24 mouse cellular contexts compared by ENCODE assay signal in genomic region chr19:24102562-24103126, GRCm38 (mm10).
DNase-seq lines count a peak whose midpoint lies in the region; ATAC-seq and TF ChIP-seq lines count a peak whose summit lies in the region.
"Had no signal": no experiment of that assay in that cellular context is flagged by ENCODE, and none has a peak within 500 bp of the region (broad histone marks: within the 10 kb centered on the region; RNA-seq: fewer than 3 reads in every experiment).

No protein-coding gene starts in this region.

- intact Hi-C loops in left cerebral cortex, postnatal 14 days (cut with DNase I) = no loop called here
- intact Hi-C loops in left cerebral cortex, postnatal 4 days (cut with DNase I) = no loop called here
- intact Hi-C loops in gastrocnemius, postnatal 14 days (cut with DNase I; ENCODE audit: low total_unique reads) = no loop called here

- no peak for TF ChIP-seq CTCF in layer of hippocampus, adult 2 months (conservative IDR thresholded peaks at IDR 0.05)

- no peak overlapping the region for H3K4me3 ChIP-seq in forebrain, embryonic 14.5 days (ENCODE audit: low read depth, low read length)
- no peak overlapping the region for H3K4me3 ChIP-seq in forebrain, embryonic 12.5 days (replicated peaks)
- no peak overlapping the region for H3K4me3 ChIP-seq in layer of hippocampus, adult 2 months
- H3K4me3 ChIP-seq: erythroblast, embryonic 14.5 days; gastrocnemius, adult 2 months; hindbrain, embryonic 12.5 days; intestine, embryonic 15.5 days; limb, embryonic 12.5 days; lung, embryonic 15.5 days; midbrain, embryonic 10.5 days; midbrain, embryonic 15.5 days had no signal

- H3K4me2 ChIP-seq in forebrain, embryonic 14.5 days (ENCODE audit: low read length) = no peak overlapping the region
- H3K4me2 ChIP-seq in forebrain, embryonic 12.5 days = no peak overlapping the region
- H3K4me2 ChIP-seq: hindbrain, embryonic 12.5 days; intestine, embryonic 15.5 days; limb, embryonic 12.5 days; lung, embryonic 15.5 days; midbrain, embryonic 15.5 days had no signal

- H3K9me3 ChIP-seq in forebrain, embryonic 14.5 days (replicated peaks; ENCODE audit: control insufficient read depth, low read length) = no peaks in the 10 kb centered on the region
- no peaks in the 10 kb centered on the region for H3K9me3 ChIP-seq in forebrain, embryonic 12.5 days
- H3K9me3 ChIP-seq: hindbrain, embryonic 12.5 days; intestine, embryonic 15.5 days; limb, embryonic 12.5 days; lung, embryonic 15.5 days; midbrain, embryonic 10.5 days; midbrain, embryonic 15.5 days had no signal

- WGBS in forebrain, embryonic 14.5 days = 91% methylated on average over 10 of the region's 10 CpGs
- 94% methylated on average over 10 of the region's 10 CpGs for WGBS in forebrain, embryonic 12.5 days

- H3K36me3 ChIP-seq in forebrain, embryonic 14.5 days (ENCODE audit: control insufficient read depth, insufficient read depth, low read length) = peaks cover 18% of the 10 kb centered on the region
- H3K36me3 ChIP-seq in forebrain, embryonic 12.5 days (replicated peaks) = peaks cover 20% of the 10 kb centered on the region
- H3K36me3 ChIP-seq: midbrain, embryonic 15.5 days had no signal

- H3K27me3 ChIP-seq in forebrain, embryonic 14.5 days (replicated peaks; ENCODE audit: control insufficient read depth, insufficient read depth, low read length) = no peaks in the 10 kb centered on the region
- no peaks in the 10 kb centered on the region for H3K27me3 ChIP-seq in forebrain, embryonic 12.5 days
- H3K27me3 ChIP-seq: hindbrain, embryonic 12.5 days; intestine, embryonic 15.5 days; limb, embryonic 12.5 days; lung, embryonic 15.5 days; midbrain, embryonic 15.5 days; Patski had no signal

- no peak overlapping the region for H3K9ac ChIP-seq in forebrain, embryonic 14.5 days (ENCODE audit: low read length)
- no peak overlapping the region for H3K9ac ChIP-seq in forebrain, embryonic 12.5 days
- H3K9ac ChIP-seq: hindbrain, embryonic 12.5 days; intestine, embryonic 15.5 days; limb, embryonic 12.5 days; lung, embryonic 15.5 days; midbrain, embryonic 15.5 days had no signal

- peak; percentile 18 for DNase-seq in forebrain, embryonic 14.5 days (ENCODE audit: low spot score)
- peak; percentile 15 to 19 for DNase-seq in left cerebral cortex, postnatal 14 days (ENCODE audit: low spot score in 2 of 2)
- DNase-seq in left cerebral cortex, postnatal 4 days = no peak
- DNase-seq in layer of hippocampus, adult 2 months (ENCODE audit: low spot score in 2 of 2) = peak; percentile 18 to 43
- DNase-seq in layer of hippocampus, postnatal 36 days = peak; percentile 18 to 23
- DNase-seq in thymus, postnatal 14 days = no peak
- DNase-seq in gastrocnemius, postnatal 14 days = no peak
- DNase-seq: adrenal gland, postnatal 10 days; cerebellum, adult 18-20 months; cerebellum, postnatal 10 days; gastrocnemius, adult 2 months; kidney, postnatal 36 days; right cerebral cortex, adult 18-20 months; thymus, postnatal 25 days had no signal

- no peak overlapping the region for H3K27ac ChIP-seq in forebrain, embryonic 14.5 days (ENCODE audit: low read depth, low read length)
- no peak overlapping the region for H3K27ac ChIP-seq in forebrain, embryonic 12.5 days
- H3K27ac ChIP-seq in layer of hippocampus, adult 2 months = no peak overlapping the region
- H3K27ac ChIP-seq: gastrocnemius, adult 2 months; hindbrain, embryonic 12.5 days; hindbrain, postnatal 0 days; intestine, embryonic 15.5 days; limb, embryonic 12.5 days; lung, embryonic 15.5 days; midbrain, embryonic 10.5 days; midbrain, embryonic 15.5 days had no signal

- ATAC-seq in forebrain, embryonic 14.5 days = peak; percentile 46; the same call in 1 of the 2 replicates
- ATAC-seq in forebrain, embryonic 12.5 days (ENCODE audit: low FRiP score) = no peak
- ATAC-seq: hindbrain, postnatal 0 days; intestine, embryonic 15.5 days; midbrain, embryonic 15.5 days; Patski had no signal

- H3K4me1 ChIP-seq in forebrain, embryonic 14.5 days (ENCODE audit: control insufficient read depth, insufficient read depth, low read length) = no peaks in the 10 kb centered on the region
- no peaks in the 10 kb centered on the region for H3K4me1 ChIP-seq in forebrain, embryonic 12.5 days
- H3K4me1 ChIP-seq: hindbrain, embryonic 12.5 days; intestine, embryonic 15.5 days; limb, embryonic 12.5 days; lung, embryonic 15.5 days; midbrain, embryonic 10.5 days; midbrain, embryonic 15.5 days had no signal

Comparison
In these comparisons a context has a peak if more than half of its experiments do, and no peak if none do; other contexts are left out.
1. DNase-seq: peak in forebrain, embryonic 14.5 days (single experiment), left cerebral cortex, postnatal 14 days (2 of 2), layer of hippocampus, adult 2 months (2 of 2) and layer of hippocampus, postnatal 36 days (2 of 2); none in left cerebral cortex, postnatal 4 days (single experiment), thymus, postnatal 14 days (single experiment) and gastrocnemius, postnatal 14 days (single experiment).